Mouse (Mus musculus) lung, embryonic 15.5 days (tissue): ENCODE results near the gene Ankrd33b. TPM values are rescaled to one million over a fixed set of nuclear protein-coding genes. Genes with fewer than 3 reads are reported as not detected.
A peak's percentile ranks its signal among the peaks of the same experiment; 100 is the strongest.

Source experiments
- ATAC-seq: fragments of 200-750 bp; cut with Nextera tagmentation; 2 replicates; pipeline ENCODE4 v1.8.0; 2017; ENCODE audit warnings: moderate number of reproducible peaks, borderline replicate concordance; ENCODE audit not compliant: low FRiP score, low TSS enrichment; ENCODE audit errors: extremely low read depth
- H3K27ac ChIP-seq: fragments of 300-500 bp; sonication (generic); 2 replicates; pipeline ENCODE4 v1.5.1; 2015; ENCODE audit warnings: moderate library complexity, mild to moderate bottlenecking, inconsistent platforms
- H3K27me3 ChIP-seq: fragments of 300-500 bp; sonication (generic); 2 replicates; pipeline ENCODE4 v1.6.1; 2015; ENCODE audit warnings: inconsistent platforms
- H3K36me3 ChIP-seq: fragments of 300-500 bp; sonication (generic); 2 replicates; pipeline ENCODE4 v1.6.1; 2015; ENCODE audit warnings: inconsistent platforms
- H3K4me1 ChIP-seq: fragments of 300-500 bp; sonication (generic); 2 replicates; pipeline ENCODE4 v1.6.1; 2015; ENCODE audit warnings: inconsistent platforms
- H3K4me2 ChIP-seq: fragments of 300-500 bp; sonication (generic); 2 replicates; pipeline ENCODE4 v1.6.1; 2015; ENCODE audit warnings: inconsistent platforms, mild to moderate bottlenecking, moderate library complexity
- H3K4me3 ChIP-seq: fragments of 300-500 bp; sonication (generic); 2 replicates; pipeline ENCODE4 v1.5.1; 2015; ENCODE audit warnings: mild to moderate bottlenecking, inconsistent platforms
- H3K9ac ChIP-seq: fragments of 300-500 bp; sonication (generic); 2 replicates; pipeline ENCODE4 v1.6.1; 2015; ENCODE audit warnings: inconsistent platforms
- H3K9me3 ChIP-seq: fragments of 300-500 bp; sonication (generic); 2 replicates; pipeline ENCODE4 v1.6.1; 2016; ENCODE audit warnings: inconsistent platforms
- WGBS: fragments of 180-500 bp; shearing (Covaris S2); methylation state at CpG from one replicate; pipeline ENCODE4 v1.1.7; 2015; 5-methylcytosine and 5-hydroxymethylcytosine counted together
- polyA plus RNA-seq: library from polyadenylated mRNA; unstranded; fragments of >200 nt; fragmentation: Nextera tagmentation; extraction: Ambion mirVana; gene quantifications from 2 replicates; pipeline ENCODE4 v1.2.1, GENCODE M21; 2015

Gene Ankrd33b
- polyA plus RNA-seq, 1 experiment from 2014 or later = 5.3 TPM

- Histone ChIP-seq H3K27me3 (peaks cover 32% of the 10 kb centered on the region), H3K4me3 (no peak overlapping the region), H3K9ac (no peak overlapping the region), H3K36me3 (no peaks in the 10 kb centered on the region), H3K27ac (no peak overlapping the region), H3K9me3 (no peaks in the 10 kb centered on the region), H3K4me1 (no peaks in the 10 kb centered on the region), H3K4me2 (no peak overlapping the region)
- WGBS = 17% methylated on average over 2 of the region's 2 CpGs
- no peak for ATAC-seq
These were observed 73.2 kb downstream of the Ankrd33b start for GRCm38 (mm10) chr15:31294311-31294710.

DNA sequence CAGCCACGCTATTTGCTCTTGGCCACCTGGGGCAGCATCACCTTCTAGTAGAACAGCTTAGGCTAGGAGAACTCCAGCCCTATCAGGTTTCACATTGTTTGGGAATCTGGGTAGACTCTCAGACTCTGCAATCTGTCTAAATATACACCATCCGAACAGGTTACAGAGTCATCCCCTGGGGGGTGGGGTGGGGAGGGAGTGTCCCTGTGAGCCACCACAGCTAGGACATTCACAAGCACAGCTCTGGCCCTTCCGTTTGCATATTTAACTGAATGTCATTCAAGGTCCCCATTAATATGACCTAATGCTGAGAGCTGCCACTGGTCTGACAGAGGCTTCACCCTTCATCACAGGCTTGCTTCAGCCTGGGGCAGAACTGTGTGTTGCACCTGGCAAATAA, 74.9 kb downstream of the Ankrd33b start:
- Histone ChIP-seq H3K27me3 (peaks cover 19% of the 10 kb centered on the region), H3K4me3 (no peak overlapping the region), H3K9ac (no peak overlapping the region), H3K4me2 (no peak overlapping the region), H3K4me1 (no peaks in the 10 kb centered on the region), H3K36me3 (no peaks in the 10 kb centered on the region), H3K9me3 (no peaks in the 10 kb centered on the region), H3K27ac (no peak overlapping the region)
- no peak for ATAC-seq
- 13% methylated on average over 3 of the region's 3 CpGs for WGBS

DNA sequence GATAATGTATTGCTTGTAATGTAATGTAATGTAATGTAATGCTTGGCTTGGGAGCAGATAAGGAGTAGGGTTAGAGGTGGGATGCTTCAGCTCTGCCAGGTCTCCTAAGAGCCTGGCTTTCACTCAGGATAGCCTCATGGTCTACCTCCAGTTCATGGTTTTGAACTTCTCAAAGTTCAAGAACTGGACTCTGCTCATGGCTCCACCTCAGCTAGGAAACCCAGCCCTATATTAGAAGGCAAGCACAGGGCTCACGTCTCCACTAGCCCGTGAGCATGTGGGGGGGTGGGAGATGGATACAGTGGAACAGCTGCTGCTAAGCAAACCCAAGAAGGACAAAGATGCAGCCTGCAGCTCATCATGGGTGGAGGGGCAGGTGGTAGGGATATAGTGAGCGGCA, 81.8 kb downstream of the Ankrd33b start:
- no peak overlapping the region for H3K27ac ChIP-seq
- H3K4me1 ChIP-seq = no peaks in the 10 kb centered on the region
- no peak overlapping the region for H3K9ac ChIP-seq
- H3K9me3 ChIP-seq = no peaks in the 10 kb centered on the region
- no peaks in the 10 kb centered on the region for H3K27me3 ChIP-seq
- H3K4me3 ChIP-seq = no peak overlapping the region
- H3K4me2 ChIP-seq = no peak overlapping the region
- H3K36me3 ChIP-seq = no peaks in the 10 kb centered on the region
- 84% methylated on average over 3 of the region's 3 CpGs for WGBS
- no peak for ATAC-seq

DNA sequence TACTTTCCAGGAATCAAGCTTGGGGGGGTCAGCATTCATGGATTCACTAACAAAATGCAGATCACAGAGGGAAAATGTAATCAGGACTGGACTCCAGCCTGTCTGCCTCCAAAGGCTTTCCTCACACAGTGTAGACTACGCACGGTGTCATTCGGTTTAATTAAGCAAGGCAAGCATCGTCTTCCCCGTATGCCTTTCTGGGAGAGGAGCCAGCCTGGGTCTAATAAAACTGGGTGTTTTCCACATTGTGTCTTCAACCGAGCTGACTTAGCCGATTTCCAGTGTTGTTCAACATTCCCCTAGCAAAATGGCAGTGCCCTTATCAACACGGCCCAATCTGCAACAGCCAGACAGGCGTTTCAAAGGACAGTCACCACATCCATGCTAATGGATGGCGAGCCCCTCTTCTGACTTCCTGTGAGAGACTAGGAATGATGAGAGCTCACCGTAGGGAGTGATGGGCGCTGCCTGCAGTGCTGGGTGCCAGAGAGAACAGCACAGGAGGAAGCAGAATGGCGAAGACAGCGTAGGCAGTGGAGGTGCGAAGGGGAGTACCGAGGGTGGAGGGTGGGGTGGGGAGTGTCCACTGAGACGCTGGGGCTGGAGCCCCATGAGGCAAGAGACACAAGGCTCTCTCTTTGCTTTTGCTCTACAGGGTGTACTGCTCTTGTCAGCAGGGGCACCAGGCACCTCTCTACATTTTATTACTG, 82.4 kb downstream of the Ankrd33b start:
- H3K4me1 ChIP-seq = no peaks in the 10 kb centered on the region
- no peak overlapping the region for H3K9ac ChIP-seq
- WGBS = 69% methylated on average over 17 of the region's 17 CpGs
- H3K36me3 ChIP-seq = no peaks in the 10 kb centered on the region
- no peak overlapping the region for H3K27ac ChIP-seq
- H3K4me3 ChIP-seq = no peak overlapping the region
- no peak for ATAC-seq
- no peaks in the 10 kb centered on the region for H3K9me3 ChIP-seq
- H3K27me3 ChIP-seq = no peaks in the 10 kb centered on the region
- H3K4me2 ChIP-seq = no peak overlapping the region

DNA sequence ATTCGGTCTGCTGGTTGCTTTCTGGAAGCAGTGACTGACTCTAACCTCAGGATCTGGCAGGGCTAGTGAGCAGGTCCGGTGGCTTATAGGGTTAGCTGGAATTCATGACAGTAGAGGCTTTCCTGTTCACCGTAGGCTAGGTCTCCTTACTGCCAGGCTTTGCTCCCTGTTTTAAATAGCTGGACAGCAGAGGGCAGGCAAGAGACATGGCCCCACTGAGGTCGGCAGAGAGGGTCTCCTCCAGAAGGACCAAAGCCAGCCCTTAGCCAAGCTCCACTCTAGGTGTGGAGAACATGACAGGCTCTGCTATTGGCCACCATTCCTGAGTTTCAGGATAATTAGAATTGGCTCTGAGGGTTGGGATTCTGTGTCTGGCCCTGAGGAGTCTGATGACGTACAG, 83.4 kb downstream of the Ankrd33b start:
- Histone ChIP-seq H3K36me3 (no peaks in the 10 kb centered on the region), H3K9me3 (no peaks in the 10 kb centered on the region)

GRCm38 (mm10) chr15:31282353-31282752, 85.2 kb downstream of the Ankrd33b start:
- no peak overlapping the region for H3K4me2 ChIP-seq
- H3K4me3 ChIP-seq = no peak overlapping the region
- ATAC-seq = no peak
- no peaks in the 10 kb centered on the region for H3K27me3 ChIP-seq
- no peaks in the 10 kb centered on the region for H3K4me1 ChIP-seq
- H3K27ac ChIP-seq = no peak overlapping the region
- whole genome bisulfite sequencing = 80% methylated on average over 3 of the region's 3 CpGs
- no peaks in the 10 kb centered on the region for H3K36me3 ChIP-seq
- no peak overlapping the region for H3K9ac ChIP-seq
- no peaks in the 10 kb centered on the region for H3K9me3 ChIP-seq

More for the DNA sequence above, 83.4 kb downstream of the Ankrd33b start:
- H3K9ac ChIP-seq = no peak overlapping the region
- H3K27ac ChIP-seq = no peak overlapping the region
- H3K4me2 ChIP-seq = no peak overlapping the region
- WGBS = 58% methylated on average over 5 of the region's 5 CpGs
- no peak for ATAC-seq
- H3K27me3 ChIP-seq = no peaks in the 10 kb centered on the region
- no peak overlapping the region for H3K4me3 ChIP-seq
- no peaks in the 10 kb centered on the region for H3K4me1 ChIP-seq

DNA sequence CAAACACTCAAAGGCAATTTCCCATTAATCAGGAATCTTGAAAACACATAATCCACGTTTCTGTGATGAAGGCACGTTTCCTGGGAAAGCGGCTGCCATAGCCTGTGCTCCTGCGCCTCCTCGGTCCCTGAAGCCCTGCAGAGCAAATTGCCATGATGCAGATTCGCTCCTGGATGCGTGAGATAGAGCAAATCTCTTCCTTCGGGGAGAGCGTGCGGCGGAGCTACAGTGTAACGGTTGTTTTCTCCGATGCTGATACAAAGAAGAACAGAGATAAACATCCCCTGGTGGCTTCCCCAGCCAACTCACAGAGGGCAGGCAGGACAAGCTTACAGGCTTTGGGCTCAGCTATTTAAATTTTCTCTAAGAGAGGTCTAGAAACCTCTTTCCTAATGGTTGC, 85.7 kb downstream of the Ankrd33b start:
- no peak for ATAC-seq
- H3K27me3 ChIP-seq = no peaks in the 10 kb centered on the region
- no peaks in the 10 kb centered on the region for H3K36me3 ChIP-seq
- H3K27ac ChIP-seq = no peak overlapping the region
- H3K9me3 ChIP-seq = no peaks in the 10 kb centered on the region
- no peak overlapping the region for H3K4me2 ChIP-seq
- no peak overlapping the region for H3K9ac ChIP-seq
- H3K4me1 ChIP-seq = no peaks in the 10 kb centered on the region
- H3K4me3 ChIP-seq = no peak overlapping the region
- WGBS = 45% methylated on average over 13 of the region's 13 CpGs

GRCm38 (mm10) chr15:31280683-31281082, 86.8 kb downstream of the Ankrd33b start:
- Histone ChIP-seq H3K27ac (no peak overlapping the region), H3K4me2 (no peak overlapping the region), H3K4me1 (no peaks in the 10 kb centered on the region), H3K9me3 (no peaks in the 10 kb centered on the region), H3K9ac (no peak overlapping the region), H3K4me3 (no peak overlapping the region), H3K27me3 (no peaks in the 10 kb centered on the region), H3K36me3 (no peaks in the 10 kb centered on the region)
- no peak for ATAC-seq
- WGBS = 47% methylated on average over 2 of the region's 2 CpGs

- Histone ChIP-seq H3K27ac (no peak overlapping the region), H3K4me1 (no peaks in the 10 kb centered on the region), H3K27me3 (no peaks in the 10 kb centered on the region), H3K4me3 (no peak overlapping the region), H3K4me2 (no peak overlapping the region), H3K9me3 (no peaks in the 10 kb centered on the region), H3K36me3 (no peaks in the 10 kb centered on the region), H3K9ac (no peak overlapping the region)
- WGBS = 85% methylated on average over 5 of the region's 5 CpGs
- ATAC-seq = no peak
These were observed 87.5 kb downstream of the Ankrd33b start for GRCm38 (mm10) chr15:31280059-31280458.

GRCm38 (mm10) chr15:31279577-31280004, 87.9 kb downstream of the Ankrd33b start:
- Histone ChIP-seq H3K27ac (no peak overlapping the region), H3K4me2 (no peak overlapping the region), H3K9ac (no peak overlapping the region), H3K36me3 (no peaks in the 10 kb centered on the region), H3K4me3 (no peak overlapping the region), H3K4me1 (no peaks in the 10 kb centered on the region), H3K9me3 (no peaks in the 10 kb centered on the region), H3K27me3 (no peaks in the 10 kb centered on the region)
- 83% methylated on average over 6 of the region's 6 CpGs for WGBS
- no peak for ATAC-seq

DNA sequence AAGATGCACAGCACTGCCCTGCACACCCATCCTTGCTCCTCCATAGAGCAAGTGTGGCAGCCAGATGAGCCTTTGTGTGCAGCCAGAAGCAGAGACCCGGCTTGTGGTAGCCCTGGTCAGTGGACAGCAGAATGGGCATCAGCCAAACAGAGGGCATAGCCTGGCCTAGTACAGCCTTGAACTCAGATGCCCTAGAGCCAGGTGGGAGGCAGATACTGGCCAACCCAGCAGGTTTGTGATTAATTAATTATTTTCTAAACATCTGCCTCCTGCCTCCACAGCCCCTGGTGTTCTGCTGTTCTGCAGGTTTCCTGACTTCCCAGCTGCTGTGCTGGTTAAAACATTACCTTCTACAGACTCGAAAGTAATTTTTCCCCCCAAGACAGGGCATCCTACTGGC, 88.4 kb downstream of the Ankrd33b start:
- ATAC-seq = no peak
- Histone ChIP-seq H3K27me3 (no peaks in the 10 kb centered on the region), H3K4me2 (no peak overlapping the region), H3K9ac (no peak overlapping the region), H3K27ac (no peak overlapping the region), H3K4me1 (no peaks in the 10 kb centered on the region), H3K9me3 (no peaks in the 10 kb centered on the region), H3K4me3 (no peak overlapping the region), H3K36me3 (no peaks in the 10 kb centered on the region)
- WGBS = 72% methylated on average over 2 of the region's 2 CpGs

GRCm38 (mm10) chr15:31278090-31278489, 89.4 kb downstream of the Ankrd33b start:
- 54% methylated on average over 4 of the region's 4 CpGs for WGBS
- Histone ChIP-seq H3K9me3 (no peaks in the 10 kb centered on the region), H3K27ac (no peak overlapping the region), H3K36me3 (no peaks in the 10 kb centered on the region), H3K27me3 (no peaks in the 10 kb centered on the region), H3K4me1 (no peaks in the 10 kb centered on the region), H3K9ac (no peak overlapping the region), H3K4me3 (no peak overlapping the region), H3K4me2 (no peak overlapping the region)
- ATAC-seq = no peak

- Histone ChIP-seq H3K36me3 (no peaks in the 10 kb centered on the region), H3K4me1 (no peaks in the 10 kb centered on the region), H3K4me2 (no peak overlapping the region), H3K9me3 (no peaks in the 10 kb centered on the region), H3K4me3 (no peak overlapping the region), H3K27me3 (no peaks in the 10 kb centered on the region), H3K27ac (no peak overlapping the region), H3K9ac (no peak overlapping the region)
- ATAC-seq = peak; percentile 48; the same call in 1 of the 2 replicates
- WGBS = 54% methylated on average over 10 of the region's 10 CpGs
These were observed 94.0 kb downstream of the Ankrd33b start for GRCm38 (mm10) chr15:31273509-31273908.
